Mouse (Mus musculus) T-cell, adult 66 days (primary cell): ENCODE measurements around the gene Sohlh2. TPM values are rescaled to one million over a fixed set of nuclear protein-coding genes. Genes with fewer than 3 reads are reported as not detected.

Source experiments
- total RNA-seq, 2 experiments: library from RNA; stranded (reverse); gene quantifications; 3 replicates in 1 of 2; 4 replicates in 1 of 2; pipeline ENCODE4 v1.2.4; 2023

Gene Sohlh2
- total RNA-seq, result not detected

DNA sequence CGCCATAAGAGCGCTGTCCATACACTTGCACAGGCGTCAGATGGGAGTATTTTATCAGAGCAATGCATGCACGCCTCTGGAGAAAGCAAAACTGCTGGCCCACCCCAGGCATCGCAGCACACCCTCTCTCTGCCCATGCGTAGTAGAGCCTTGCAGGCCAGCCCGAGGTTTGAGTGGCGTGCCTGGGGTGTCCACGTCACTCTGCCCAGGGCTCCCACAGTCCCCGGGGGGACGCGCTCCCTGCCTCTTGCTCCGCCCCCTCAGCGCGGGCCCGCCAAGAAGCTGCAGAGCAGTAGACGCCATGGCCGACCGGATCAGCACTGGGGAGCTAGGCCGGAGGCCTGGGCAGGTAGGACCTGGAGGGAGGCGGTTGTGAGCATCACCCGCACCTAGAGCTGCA, at the start of gene Sohlh2:
Gene Sohlh2 (plus strand): TSS at position 263 of the 400 bp plus-strand sequence.

GRCm38 (mm10) chr3:55137039-55137438, 44.8 kb upstream of the Sohlh2 start, which contains the start of gene Ccdc169:
Gene Ccdc169 (plus strand): TSS chr3:55137339.

GRCm38 (mm10) chr3:55241730-55242421, 60.0 kb downstream of the Sohlh2 start, which contains the start of gene Dclk1:
Gene Dclk1 (plus strand): TSS chr3:55242364.

Other genes with a start within 250 kb of the Sohlh2 start
- gene Ccna1, start 126.5 kb upstream of the Sohlh2 start, total RNA-seq, result not detected
- 10 to 100 TPM; 19.8 to 25.2 TPM for gene Spg20, start 69.9 kb upstream of the Sohlh2 start, total RNA-seq
- not detected for gene Ccdc169, start 44.7 kb upstream of the Sohlh2 start, total RNA-seq
- gene Dclk1, start 60.3 kb downstream of the Sohlh2 start, total RNA-seq, result under 1 TPM; 0.18 to 0.23 TPM